Mouse (Mus musculus) ES-E14 (cell line): Measurements from ENCODE around the gene Uox. TPM values are rescaled to one million over a fixed set of nuclear protein-coding genes. Genes with fewer than 3 reads are reported as not detected.

ENCODE experiments used
- DNase-seq: peaks from one replicate; pipeline ENCODE4 v3.0.0-alpha.2; 2013; ENCODE audit warnings: low read depth, low spot score
- H3K27ac ChIP-seq: 2 replicates; pipeline ENCODE4 v1.5.1; 2012; ENCODE audit warnings: low read depth, mild to moderate bottlenecking, low read length, moderate library complexity, mixed read lengths; ENCODE audit not compliant: poor library complexity, insufficient read depth, severe bottlenecking
- H3K36me3 ChIP-seq: 2 replicates; pipeline ENCODE4 v1.6.1; 2012; ENCODE audit warnings: mild to moderate bottlenecking, low read length, moderate library complexity, mixed read lengths; ENCODE audit not compliant: control insufficient read depth, poor library complexity, insufficient read depth, severe bottlenecking
- H3K4me1 ChIP-seq, 2 experiments: fragments of 150-350 bp in 1 of 2; sonication (generic) in 1 of 2; 2 replicates each; pipeline ENCODE4 v1.6.1; 2012; ENCODE audit warnings: low read length in 2 of 2, mild to moderate bottlenecking in 1 of 2, mixed read lengths in 1 of 2; ENCODE audit not compliant: control insufficient read depth in 2 of 2, insufficient read depth in 2 of 2, poor library complexity in 1 of 2
- H3K4me3 ChIP-seq, 2 experiments: fragments of 150-350 bp in 1 of 2; sonication (generic) in 1 of 2; 2 replicates each; pipeline ENCODE4 v1.5.1; 2012; ENCODE audit warnings: low read length in 2 of 2, low read depth in 1 of 2, mild to moderate bottlenecking in 1 of 2, mixed read lengths in 1 of 2; ENCODE audit not compliant: insufficient read depth in 1 of 2, poor library complexity in 1 of 2, severe bottlenecking in 1 of 2
- H3K9ac ChIP-seq: 2 replicates; pipeline ENCODE4 v1.6.1; 2012; ENCODE audit warnings: low read depth, mild to moderate bottlenecking, low read length, mixed read lengths; ENCODE audit not compliant: poor library complexity, insufficient read depth, severe bottlenecking
- H3K9me3 ChIP-seq: fragments of 150-350 bp; sonication (generic); 2 replicates; pipeline ENCODE4 v1.6.1; 2012; ENCODE audit warnings: low read depth, mild to moderate bottlenecking, low read length; ENCODE audit not compliant: control insufficient read depth, insufficient read depth
- CHD2 ChIP-seq: IDR thresholded peaks from 2 replicates; pipeline ENCODE4 v1.6.1; 2014; ENCODE audit warnings: mild to moderate bottlenecking, low read depth, low read length, inconsistent platforms
- HCFC1 ChIP-seq: IDR thresholded peaks from 2 replicates; pipeline ENCODE4 v1.6.1; 2012; ENCODE audit warnings: low read length, inconsistent platforms, borderline replicate concordance; ENCODE audit not compliant: insufficient read depth
- MAFK ChIP-seq: IDR thresholded peaks from 2 replicates; pipeline ENCODE4 v1.6.1; 2014; ENCODE audit warnings: mild to moderate bottlenecking, low read depth, low read length, inconsistent platforms; ENCODE audit not compliant: insufficient read depth
- ZC3H11A ChIP-seq: IDR thresholded peaks from 2 replicates; pipeline ENCODE4 v1.6.1; 2012; ENCODE audit warnings: low read depth, mild to moderate bottlenecking, inconsistent platforms, low read length, borderline replicate concordance
- ZNF384 ChIP-seq: IDR thresholded peaks from 2 replicates; pipeline ENCODE4 v1.6.1; 2012; ENCODE audit warnings: low read depth, low read length, inconsistent platforms
- in situ Hi-C, 2 experiments: fragments of 600-800 bp; cut with MboI; formaldehyde crosslinking; loops; one replicate each; pipeline ENCODE4 v1.15.1; 2025; ENCODE audit warnings: low sequenced_read_pairs in 2 of 2, inconsistent platforms in 1 of 2; ENCODE audit not compliant: unreplicated experiment in 2 of 2
- total RNA-seq: library from RNA; depleted of rRNA; stranded (reverse); fragments of 300-350 nt; gene quantifications from 2 replicates; pipeline ENCODE4 v1.2.3, GENCODE M21; 2012

Uox gene
- total RNA-seq, 1 experiment, result not detected

- H3K9ac ChIP-seq, result no peak within 1 kb of the TSS
- no peak within 1 kb of the TSS for H3K27ac ChIP-seq
- H3K4me3 ChIP-seq, result no peak within 1 kb of the TSS
- no peaks in the 10 kb centered on the region for H3K9me3 ChIP-seq
- peaks cover 0 to 3% of the 10 kb centered on the region in 2 experiments; a peak in 2 of 4 replicates for H3K4me1 ChIP-seq
- DNase-seq, result no peak
- in situ Hi-C loops, result no loop called here
- TF ChIP-seq CHD2 (no peak), ZC3H11A (no peak), MAFK (no peak), ZNF384 (no peak), HCFC1 (no peak)
- no peaks in the 10 kb centered on the region for H3K36me3 ChIP-seq
Measured at GRCm38 (mm10) chr3:146615496-146615895, 45.3 kb downstream of the Uox start, which contains the start of gene Dnase2b. Gene Dnase2b, minus strand, starts transcription at chr3:146615596.

- Histone ChIP-seq H3K9ac (no peak overlapping the region), H3K9me3 (no peaks in the 10 kb centered on the region), H3K4me1 (peaks cover 0 to 2% of the 10 kb centered on the region in 2 experiments; a peak in 1 of 4 replicates), H3K4me3 (no peak overlapping the region), H3K27ac (no peak overlapping the region), H3K36me3 (no peaks in the 10 kb centered on the region)
- TF ChIP-seq HCFC1 (no peak), ZNF384 (no peak), MAFK (no peak), ZC3H11A (no peak), CHD2 (no peak)
- in situ Hi-C loops, result no loop called here
- no peak for DNase-seq
Measured at GRCm38 (mm10) chr3:146616533-146617283, 46.5 kb downstream of the Uox start.

- Histone ChIP-seq H3K36me3 (no peaks in the 10 kb centered on the region), H3K4me3 (no peak overlapping the region), H3K9me3 (no peaks in the 10 kb centered on the region), H3K9ac (no peak overlapping the region), H3K27ac (no peak overlapping the region), H3K4me1 (no peaks in the 10 kb centered on the region)
- TF ChIP-seq CHD2 (no peak), ZC3H11A (no peak), MAFK (no peak), ZNF384 (no peak), HCFC1 (no peak)
- no peak for DNase-seq
- in situ Hi-C loops, result no loop called here
Measured at GRCm38 (mm10) chr3:146617946-146618345, 47.7 kb downstream of the Uox start.

- Histone ChIP-seq H3K4me1 (no peaks in the 10 kb centered on the region), H3K27ac (no peak overlapping the region), H3K36me3 (no peaks in the 10 kb centered on the region), H3K9me3 (no peaks in the 10 kb centered on the region), H3K9ac (no peak overlapping the region), H3K4me3 (no peak overlapping the region)
- DNase-seq, result no peak
- no peak for TF ChIP-seq ZC3H11A
- no peak for TF ChIP-seq CHD2
- no peak for TF ChIP-seq MAFK
- TF ChIP-seq HCFC1, result no peak
- no peak for TF ChIP-seq ZNF384
- in situ Hi-C loops, result no loop called here
Measured at GRCm38 (mm10) chr3:146618357-146618756, 48.1 kb downstream of the Uox start.
